Mouse (Mus musculus) ES-E14 (cell line): ENCODE data around the gene Cbx6. TPM values are rescaled to one million over a fixed set of nuclear protein-coding genes. Genes with fewer than 3 reads are reported as not detected.
A peak's percentile ranks its signal among the peaks of the same experiment; 100 is the strongest.

ENCODE experiments used
- DNase-seq: peaks from one replicate; pipeline ENCODE4 v3.0.0-alpha.2; 2013; ENCODE audit warnings: low read depth, low spot score
- H3K27ac ChIP-seq: 2 replicates; pipeline ENCODE4 v1.5.1; 2012; ENCODE audit warnings: low read depth, mild to moderate bottlenecking, low read length, moderate library complexity, mixed read lengths; ENCODE audit not compliant: poor library complexity, insufficient read depth, severe bottlenecking
- H3K36me3 ChIP-seq: 2 replicates; pipeline ENCODE4 v1.6.1; 2012; ENCODE audit warnings: mild to moderate bottlenecking, low read length, moderate library complexity, mixed read lengths; ENCODE audit not compliant: control insufficient read depth, poor library complexity, insufficient read depth, severe bottlenecking
- H3K4me1 ChIP-seq, 2 experiments: fragments of 150-350 bp in 1 of 2; sonication (generic) in 1 of 2; 2 replicates each; pipeline ENCODE4 v1.6.1; 2012; ENCODE audit warnings: low read length in 2 of 2, mild to moderate bottlenecking in 1 of 2, mixed read lengths in 1 of 2; ENCODE audit not compliant: control insufficient read depth in 2 of 2, insufficient read depth in 2 of 2, poor library complexity in 1 of 2
- H3K4me3 ChIP-seq, 2 experiments: fragments of 150-350 bp in 1 of 2; sonication (generic) in 1 of 2; 2 replicates each; pipeline ENCODE4 v1.5.1; 2012; ENCODE audit warnings: low read length in 2 of 2, low read depth in 1 of 2, mild to moderate bottlenecking in 1 of 2, mixed read lengths in 1 of 2; ENCODE audit not compliant: insufficient read depth in 1 of 2, poor library complexity in 1 of 2, severe bottlenecking in 1 of 2
- H3K9ac ChIP-seq: 2 replicates; pipeline ENCODE4 v1.6.1; 2012; ENCODE audit warnings: low read depth, mild to moderate bottlenecking, low read length, mixed read lengths; ENCODE audit not compliant: poor library complexity, insufficient read depth, severe bottlenecking
- H3K9me3 ChIP-seq: fragments of 150-350 bp; sonication (generic); 2 replicates; pipeline ENCODE4 v1.6.1; 2012; ENCODE audit warnings: low read depth, mild to moderate bottlenecking, low read length; ENCODE audit not compliant: control insufficient read depth, insufficient read depth
- CHD2 ChIP-seq: IDR thresholded peaks from 2 replicates; pipeline ENCODE4 v1.6.1; 2014; ENCODE audit warnings: mild to moderate bottlenecking, low read depth, low read length, inconsistent platforms
- HCFC1 ChIP-seq: IDR thresholded peaks from 2 replicates; pipeline ENCODE4 v1.6.1; 2012; ENCODE audit warnings: low read length, inconsistent platforms, borderline replicate concordance; ENCODE audit not compliant: insufficient read depth
- MAFK ChIP-seq: IDR thresholded peaks from 2 replicates; pipeline ENCODE4 v1.6.1; 2014; ENCODE audit warnings: mild to moderate bottlenecking, low read depth, low read length, inconsistent platforms; ENCODE audit not compliant: insufficient read depth
- ZC3H11A ChIP-seq: IDR thresholded peaks from 2 replicates; pipeline ENCODE4 v1.6.1; 2012; ENCODE audit warnings: low read depth, mild to moderate bottlenecking, inconsistent platforms, low read length, borderline replicate concordance
- ZNF384 ChIP-seq: IDR thresholded peaks from 2 replicates; pipeline ENCODE4 v1.6.1; 2012; ENCODE audit warnings: low read depth, low read length, inconsistent platforms
- in situ Hi-C, 2 experiments: fragments of 600-800 bp; cut with MboI; formaldehyde crosslinking; loops; one replicate each; pipeline ENCODE4 v1.15.1; 2025; ENCODE audit warnings: low sequenced_read_pairs in 2 of 2, inconsistent platforms in 1 of 2; ENCODE audit not compliant: unreplicated experiment in 2 of 2
- total RNA-seq: library from RNA; depleted of rRNA; stranded (reverse); fragments of 300-350 nt; gene quantifications from 2 replicates; pipeline ENCODE4 v1.2.3, GENCODE M21; 2012

Gene Cbx6
- total RNA-seq, 1 experiment, result 28.2 TPM

- no peak for DNase-seq
- H3K27ac ChIP-seq, result peak overlapping the region; percentile 79
- TF ChIP-seq ZNF384, result no peak
- no peak for TF ChIP-seq HCFC1
- no peak for TF ChIP-seq MAFK
- no peak for TF ChIP-seq ZC3H11A
- no peak for TF ChIP-seq CHD2
- H3K4me3 ChIP-seq, result peak overlapping the region; percentile 23 to 46
- H3K4me1 ChIP-seq, result peaks cover 10% of the 10 kb centered on the region in 2 experiments
- H3K36me3 ChIP-seq, result no peaks in the 10 kb centered on the region
- in situ Hi-C loops, result no loop called here
- no peaks in the 10 kb centered on the region for H3K9me3 ChIP-seq
- peak overlapping the region; percentile 45; the same call in 1 of the 2 replicates for H3K9ac ChIP-seq
Measured at GRCm38 (mm10) chr15:79879319-79879718, 44.8 kb upstream of the Cbx6 start.

- peak overlapping the region; percentile 23 to 46 for H3K4me3 ChIP-seq
- in situ Hi-C loops, result no loop called here
- TF ChIP-seq MAFK (no peak), CHD2 (no peak), ZC3H11A (no peak), ZNF384 (no peak), HCFC1 (no peak)
- H3K27ac ChIP-seq, result peak overlapping the region; percentile 87
- DNase-seq, result no peak
- H3K4me1 ChIP-seq, result peaks cover 10 to 12% of the 10 kb centered on the region in 2 experiments
- peak overlapping the region; percentile 74; the same call in 1 of the 2 replicates for H3K9ac ChIP-seq
- no peaks in the 10 kb centered on the region for H3K9me3 ChIP-seq
- no peaks in the 10 kb centered on the region for H3K36me3 ChIP-seq
Measured at GRCm38 (mm10) chr15:79878725-79879136, 44.2 kb upstream of the Cbx6 start.

GRCm38 (mm10) chr15:79875261-79875995 is 40.9 kb upstream of the Cbx6 start:
- no peak for DNase-seq
- H3K4me3 ChIP-seq, result no peak overlapping the region
- H3K27ac ChIP-seq, result peak overlapping the region; percentile 44; the same call in 1 of the 2 replicates
- H3K9me3 ChIP-seq, result no peaks in the 10 kb centered on the region
- peaks cover 14% of the 10 kb centered on the region in 2 experiments for H3K4me1 ChIP-seq
- H3K9ac ChIP-seq, result peak overlapping the region; percentile 30; the same call in 1 of the 2 replicates
- no peaks in the 10 kb centered on the region for H3K36me3 ChIP-seq
- in situ Hi-C loops, result no loop called here
- TF ChIP-seq HCFC1, result no peak
- TF ChIP-seq ZNF384, result no peak
- TF ChIP-seq MAFK, result no peak
- TF ChIP-seq CHD2, result no peak
- TF ChIP-seq ZC3H11A, result no peak

GRCm38 (mm10) chr15:79873995-79874394 is 39.5 kb upstream of the Cbx6 start:
- Histone ChIP-seq H3K9me3 (no peaks in the 10 kb centered on the region), H3K27ac (peak overlapping the region; percentile 70; the same call in 1 of the 2 replicates), H3K4me3 (no peak overlapping the region), H3K9ac (peak overlapping the region; percentile 36; the same call in 1 of the 2 replicates), H3K4me1 (peaks cover 10 to 14% of the 10 kb centered on the region in 2 experiments), H3K36me3 (no peaks in the 10 kb centered on the region)
- no peak for DNase-seq
- in situ Hi-C loops, result no loop called here
- TF ChIP-seq CHD2 (no peak), ZNF384 (no peak), HCFC1 (no peak), MAFK (no peak), ZC3H11A (no peak)
